Mouse (Mus musculus): ENCODE data around the gene F8a. TPM values are rescaled to one million over a fixed set of nuclear protein-coding genes. Genes with fewer than 3 reads are reported as not detected.
"Not testable (repeated sequence)": the region's sequence is repeated elsewhere in the genome, so short reads cannot be mapped to it uniquely, and the experiment has no call there.

F8a gene
- 10 to 100 TPM; 16.3 to 19.0 TPM for total RNA-seq (2021)
- long read RNA-seq, experiment 1, transcript F8a-201 (1 exons, 2,505 nt) = major isoform, 66 of 66 reads
- long read RNA-seq, experiment 1, partial matches to known transcripts = 0 of 66 reads
- long read RNA-seq, experiment 1, other reads (novel, unspliced or antisense) = 0 of 66 reads
- long read RNA-seq, experiment 2, transcript F8a-201 (1 exons, 2,505 nt) = major isoform, 34 of 34 reads
- long read RNA-seq, experiment 2, partial matches to known transcripts = 0 of 34 reads
- long read RNA-seq, experiment 2, other reads (novel, unspliced or antisense) = 0 of 34 reads

GRCm38 (mm10) chrX:73227914-73228605 lies at the start of gene F8a:
Gene F8a, plus strand, starts transcription at chrX:73228291.
- peak; percentile 69 to 71 for DNase-seq (ENCODE audit: low spot score in 2 of 2)

DNA sequence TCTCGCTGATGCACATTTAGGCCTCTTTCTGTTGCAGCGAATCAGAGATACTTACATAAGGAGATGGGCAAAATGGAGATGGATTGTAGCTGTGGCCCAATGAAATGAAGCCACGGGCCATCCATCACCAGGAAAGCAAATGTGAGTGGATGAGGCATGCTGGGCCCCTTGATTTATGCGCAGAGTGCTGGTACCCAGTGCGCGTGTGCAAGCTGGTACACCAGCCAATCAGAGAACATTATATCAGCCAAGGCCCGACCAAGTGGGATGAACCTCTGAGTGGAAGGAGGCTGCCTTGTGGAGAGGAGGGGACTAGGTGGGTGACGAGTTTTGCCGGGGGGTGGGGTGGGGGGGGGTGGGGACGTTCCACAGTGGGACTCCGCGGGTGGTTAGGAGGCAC lies 36.2 kb upstream of the F8a start, which contains the start of gene Xlr3b:
TSS of gene Xlr3b (plus strand) at position 274 of the 400 bp plus-strand sequence.
- DNase-seq (ENCODE audit: low spot score in 2 of 2) = peak in 1 of 2 experiments; percentile 1

GRCm38 (mm10) chrX:73213819-73214564 lies 14.1 kb upstream of the F8a start, which contains the start of gene Xlr4b:
Gene Xlr4b, plus strand, starts transcription at chrX:73214333.
- not testable (repeated sequence) for DNase-seq (ENCODE audit: low spot score in 2 of 2)

DNA sequence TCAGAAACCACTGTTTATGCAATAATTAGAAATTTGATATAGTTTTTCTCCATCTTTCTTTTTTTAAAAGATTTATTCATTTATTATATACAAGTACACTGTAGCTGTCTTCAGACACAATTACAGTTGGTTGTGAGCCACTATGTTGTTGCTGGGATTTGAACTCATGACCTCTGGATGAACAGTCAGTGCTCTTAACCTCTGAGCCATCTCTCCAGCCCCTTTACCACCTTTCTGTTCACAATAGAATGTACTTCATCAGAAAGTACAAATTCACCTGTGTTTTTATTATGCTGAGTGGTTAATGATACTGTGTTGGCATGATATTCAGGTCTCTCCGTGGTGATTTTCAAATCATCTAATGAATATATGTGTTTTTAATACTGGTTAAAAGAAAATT lies 2.7 kb upstream of the F8a start:
- no peak for DNase-seq (ENCODE audit: low spot score in 2 of 2)

DNA sequence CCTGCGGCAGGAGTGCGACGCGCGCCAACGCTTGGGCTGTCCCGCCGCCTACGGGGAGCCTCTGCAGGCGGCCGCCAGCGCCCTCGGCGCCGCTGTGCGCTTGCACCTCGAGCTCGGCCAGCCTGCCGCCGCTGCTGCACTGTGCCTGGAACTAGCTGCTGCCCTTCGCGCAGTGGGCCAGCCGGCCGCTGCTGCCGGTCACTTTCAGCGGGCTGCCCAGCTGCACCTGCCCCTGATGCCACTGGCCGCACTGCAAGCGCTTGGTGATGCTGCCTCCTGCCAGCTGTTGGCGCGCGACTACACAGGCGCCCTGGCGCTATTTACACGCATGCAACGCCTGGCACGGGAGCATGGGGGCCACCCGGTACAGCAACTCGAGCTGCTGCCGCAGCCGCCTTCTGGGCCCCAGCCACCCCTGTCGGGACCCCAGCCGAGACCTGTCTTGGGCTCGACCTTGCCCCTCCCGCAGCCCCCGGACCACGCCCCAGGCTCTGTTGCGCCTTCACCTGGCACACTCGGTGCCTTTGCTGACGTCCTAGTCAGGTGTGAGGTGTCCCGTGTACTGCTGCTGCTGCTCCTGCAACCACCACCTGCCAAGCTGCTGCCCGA lies 619 bp downstream of the F8a start:
- DNase-seq (ENCODE audit: low spot score in 2 of 2) = peak; percentile 25 to 47

GRCm38 (mm10) chrX:73229288-73229687 lies 1.2 kb downstream of the F8a start:
- no peak for DNase-seq (ENCODE audit: low spot score in 2 of 2)

- DNase-seq (ENCODE audit: low spot score in 2 of 2) = not testable (repeated sequence)
Observed at GRCm38 (mm10) chrX:73242821-73243325, 14.8 kb downstream of the F8a start, which contains the start of gene Xlr4c. Gene Xlr4c, minus strand, starts transcription at chrX:73243130.

GRCm38 (mm10) chrX:73262428-73262827 lies 34.3 kb downstream of the F8a start:
- DNase-seq (ENCODE audit: low spot score in 2 of 2) = not testable (repeated sequence)

- DNase-seq (ENCODE audit: low spot score in 2 of 2) = not testable (repeated sequence)
Observed at GRCm38 (mm10) chrX:73265270-73265669, 37.2 kb downstream of the F8a start, which contains the start of gene Xlr3c. Gene Xlr3c, minus strand, starts transcription at chrX:73265390.

Other genes with a start within 250 kb of the F8a start
- under 1 TPM; 0.95 to 0.96 TPM for gene Zfp185, start 241.0 kb upstream of the F8a start, total RNA-seq (2021)
- gene Pnma5, start 191.2 kb upstream of the F8a start, total RNA-seq (2021) = under 1 TPM; 0.21 to 0.40 TPM
- 10 to 100 TPM; 15.5 to 15.9 TPM for gene Pnma3, start 163.5 kb upstream of the F8a start, total RNA-seq (2021)
- gene Xlr4a, start 145.8 kb upstream of the F8a start, total RNA-seq (2021) = not detected
- gene Xlr3a, start 131.2 kb upstream of the F8a start, total RNA-seq (2021) = 1 to 10 TPM in 1 of 2 experiments, not detected in 1; 3.6 TPM
- 1 to 10 TPM in 1 of 2 experiments, under 1 TPM in 1; 0.94 to 2.3 TPM for gene Gm14685, start 111.2 kb upstream of the F8a start, total RNA-seq (2021)
- gene Xlr5b, start 79.5 kb upstream of the F8a start, total RNA-seq (2021) = not detected
- under 1 TPM in 1 of 2 experiments, not detected in 1; 0.89 TPM for gene DXBay18, start 78.8 kb upstream of the F8a start, total RNA-seq (2021)
- gene Spin2d, start 51.3 kb upstream of the F8a start, total RNA-seq (2021) = not detected
- 1 to 10 TPM; 4.4 to 9.2 TPM for gene Xlr3b, start 36.1 kb upstream of the F8a start, total RNA-seq (2021)
- gene Xlr4b, start 14.0 kb upstream of the F8a start, total RNA-seq (2021) = under 1 TPM in 1 of 2 experiments, not detected in 1; 0.95 TPM
- not detected for gene Xlr4c, start 14.8 kb downstream of the F8a start, total RNA-seq (2021)
- gene Xlr3c, start 37.1 kb downstream of the F8a start, total RNA-seq (2021) = not detected
- not detected for gene Xlr5a, start 64.7 kb downstream of the F8a start, total RNA-seq (2021)
- gene Xlr5c, start 64.7 kb downstream of the F8a start, total RNA-seq (2021) = not detected
- not detected for gene Gm45015, start 108.5 kb downstream of the F8a start, total RNA-seq (2021)
- 10 to 100 TPM; 16.0 to 20.2 TPM for gene Zfp275, start 114.3 kb downstream of the F8a start, total RNA-seq (2021)
- gene Gm18336, start 170.4 kb downstream of the F8a start, total RNA-seq (2021) = not detected
- gene Zfp92, start 182.8 kb downstream of the F8a start, total RNA-seq (2021) = 1 to 10 TPM; 1.5 to 2.8 TPM
- gene Trex2, start 207.1 kb downstream of the F8a start, total RNA-seq (2021) = not detected
- 10 to 100 TPM; 10.8 to 11.2 TPM for gene Haus7, start 230.8 kb downstream of the F8a start, total RNA-seq (2021)

Measured in left cerebral cortex, adult 18-20 months (tissue).